Mouse (Mus musculus) left cerebral cortex, adult 2 months (tissue): ENCODE data around the gene Izumo2. TPM values are rescaled to one million over a fixed set of nuclear protein-coding genes. Genes with fewer than 3 reads are reported as not detected.
A peak's percentile ranks its signal among the peaks of the same experiment; 100 is the strongest.
"Not testable (repeated sequence)": the region's sequence is repeated elsewhere in the genome, so short reads cannot be mapped to it uniquely, and the experiment has no call there.

Source experiments
- DNase-seq, 2 experiments: peaks; one replicate each; pipeline ENCODE4 v3.0.0; 2021 to 2022; ENCODE audit warnings: low spot score in 2 of 2, mixed read lengths in 1 of 2; ENCODE audit errors: extremely low spot score in 1 of 2
- H3K27ac ChIP-seq: fragments of 200-600 bp; 2 replicates; pipeline ENCODE4 v1.8.1; 2022
- H3K4me3 ChIP-seq: fragments of 200-600 bp; 2 replicates; pipeline ENCODE4 v1.8.1; 2022
- CTCF ChIP-seq: fragments of 200-600 bp; IDR thresholded peaks from 2 replicates; pipeline ENCODE4 v1.8.1; 2022; ENCODE audit warnings: antibody characterized with exemption, mild to moderate bottlenecking, moderate library complexity
- intact Hi-C: fragments of 180-260 bp; cut with DNase I; formaldehyde crosslinking; loops from one replicate; pipeline ENCODE4 v1.15.1; 2025
- total RNA-seq, 2 experiments: library from RNA; stranded (reverse); gene quantifications; 2 replicates each; pipeline ENCODE4 v1.2.3; 2021

Izumo2 gene
- total RNA-seq, 2 experiments from 2014 or later: not detected

GRCm38 (mm10) chr7:44702985-44703384 is 5.6 kb upstream of the Izumo2 start:
- intact Hi-C loops: loop anchor here (5.0 kb wide), 1 partner anchor 36 kb away; no protein-coding TSS in a partner anchor
- no peak for TF ChIP-seq CTCF
- Histone ChIP-seq H3K27ac (no peak overlapping the region), H3K4me3 (no peak overlapping the region)
- no peak for DNase-seq

DNA sequence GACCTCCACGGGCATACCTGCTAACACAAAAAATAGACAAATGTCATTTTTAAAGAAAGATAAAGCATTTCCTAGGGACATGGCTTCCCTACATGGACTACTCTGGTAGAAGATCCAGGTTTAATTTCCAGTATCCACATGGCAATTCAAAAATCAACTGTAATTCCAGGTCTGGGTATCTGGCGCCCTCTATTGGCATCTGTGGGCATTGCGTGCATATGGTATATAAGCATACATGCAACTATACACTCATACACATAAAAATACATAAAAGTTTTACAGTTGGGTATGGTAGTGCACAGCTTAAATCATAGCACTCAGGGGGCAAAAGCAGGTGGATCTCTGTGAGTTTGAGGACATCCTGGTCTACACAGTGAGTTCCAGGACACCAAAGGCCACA is 4.2 kb upstream of the Izumo2 start:
- peak in 1 of 2 experiments; percentile 18 for DNase-seq
- no peak overlapping the region for H3K4me3 ChIP-seq
- H3K27ac ChIP-seq: no peak overlapping the region
- TF ChIP-seq CTCF: peak; percentile 63
- intact Hi-C loops: loop anchor here (5.0 kb wide), 1 partner anchor 37 kb away; no protein-coding TSS in a partner anchor

- H3K27ac ChIP-seq: no peak overlapping the region
- DNase-seq: no peak
- no peak; the same call in 1 of the 2 replicates for TF ChIP-seq CTCF
- intact Hi-C loops: no loop called here
- H3K4me3 ChIP-seq: no peak overlapping the region
Measured at GRCm38 (mm10) chr7:44705086-44705485, 3.5 kb upstream of the Izumo2 start.

DNA sequence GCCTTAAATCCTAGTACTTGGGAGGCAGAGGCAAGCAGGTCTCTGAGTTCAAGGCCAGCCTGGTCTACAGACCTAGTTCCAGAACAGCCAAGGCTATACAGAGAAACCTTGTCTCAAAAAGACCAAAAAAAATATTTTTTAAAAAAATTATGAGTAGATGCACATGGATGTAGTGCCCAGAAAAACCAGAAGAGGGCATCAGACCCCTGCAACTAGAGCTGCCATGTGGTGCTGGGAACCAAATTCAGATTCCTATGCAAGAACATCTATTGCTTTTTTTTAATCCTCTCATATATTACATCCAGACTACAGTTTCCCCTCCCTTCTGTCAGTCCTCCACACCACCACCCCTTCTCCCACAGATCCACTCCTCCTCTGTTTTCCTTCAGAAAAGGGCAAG is 2.2 kb upstream of the Izumo2 start:
- TF ChIP-seq CTCF: no peak
- DNase-seq: no peak
- intact Hi-C loops: no loop called here

GRCm38 (mm10) chr7:44707169-44707675 is 1.3 kb upstream of the Izumo2 start:
- TF ChIP-seq CTCF: no peak
- DNase-seq: no peak
- intact Hi-C loops: no loop called here

More for the DNA sequence above, 2.2 kb upstream of the Izumo2 start:
- no peak overlapping the region for H3K4me3 ChIP-seq
- no peak overlapping the region for H3K27ac ChIP-seq

DNA sequence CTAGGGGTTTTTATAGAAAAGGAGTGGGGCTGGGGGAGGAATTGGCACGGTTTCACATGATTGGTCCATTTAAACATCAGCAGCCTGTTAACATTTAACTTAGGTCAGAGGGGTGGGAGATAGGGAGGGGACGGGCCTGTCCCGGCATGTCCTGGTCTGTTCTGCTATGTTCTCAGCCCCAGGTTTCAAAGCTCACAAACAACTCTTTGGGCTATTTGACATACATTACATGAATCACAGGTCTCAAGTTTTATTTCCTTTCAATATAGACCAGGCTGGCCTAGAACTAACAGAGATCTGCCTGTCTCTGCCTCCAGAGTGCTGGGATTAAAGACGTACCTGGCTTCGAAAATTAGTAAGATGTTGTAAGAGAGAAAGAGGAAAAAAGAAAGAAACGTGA is 449 bp upstream of the Izumo2 start:
- H3K27ac ChIP-seq, intact Hi-C loops, H3K4me3 ChIP-seq, DNase-seq: not testable (repeated sequence)

More at GRCm38 (mm10) chr7:44707169-44707675, 1.3 kb upstream of the Izumo2 start:
- H3K27ac ChIP-seq: no peak overlapping the region
- no peak overlapping the region for H3K4me3 ChIP-seq

GRCm38 (mm10) chr7:44709881-44710280 is 1.3 kb downstream of the Izumo2 start:
- no peak; the same call in 1 of the 2 replicates for TF ChIP-seq CTCF
- H3K4me3 ChIP-seq: no peak overlapping the region
- DNase-seq: no peak
- intact Hi-C loops: no loop called here
- no peak overlapping the region for H3K27ac ChIP-seq

DNA sequence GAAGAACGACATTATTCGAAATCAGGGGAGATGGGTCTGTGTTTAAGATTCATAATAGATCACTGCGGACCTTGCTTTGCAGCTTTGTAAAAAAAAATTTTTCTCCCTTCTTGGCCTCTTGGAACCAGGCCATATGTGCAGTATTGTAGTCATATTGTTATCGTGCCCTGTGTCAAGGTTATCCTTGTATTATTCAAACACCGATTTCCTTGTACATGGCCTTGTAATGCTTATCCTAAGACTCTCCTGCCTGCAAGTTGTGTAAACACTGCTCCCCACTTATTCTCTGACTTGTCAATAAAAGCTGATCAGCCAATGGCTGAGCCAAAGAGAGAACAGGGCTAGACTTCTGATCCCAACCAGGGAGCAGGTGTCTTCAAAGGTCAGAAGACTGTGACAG is 13.5 kb downstream of the Izumo2 start:
- H3K4me3 ChIP-seq: no peak overlapping the region
- no peak for DNase-seq
- intact Hi-C loops: no loop called here
- TF ChIP-seq CTCF: no peak
- no peak overlapping the region for H3K27ac ChIP-seq

- no peak for DNase-seq
- TF ChIP-seq CTCF: peak; percentile 63
- Histone ChIP-seq H3K27ac (no peak overlapping the region), H3K4me3 (no peak overlapping the region)
- intact Hi-C loops: loop anchor here (1.0 kb wide), 1 partner anchor 101 kb away; no protein-coding TSS in a partner anchor
Measured at GRCm38 (mm10) chr7:44724316-44724715, 15.8 kb downstream of the Izumo2 start.

GRCm38 (mm10) chr7:44726343-44726742 is 17.8 kb downstream of the Izumo2 start:
- no peak overlapping the region for H3K27ac ChIP-seq
- no peak overlapping the region for H3K4me3 ChIP-seq
- intact Hi-C loops: no loop called here
- DNase-seq: no peak
- no peak for TF ChIP-seq CTCF

- no peak overlapping the region for H3K27ac ChIP-seq
- intact Hi-C loops: no loop called here
- no peak for TF ChIP-seq CTCF
- H3K4me3 ChIP-seq: no peak overlapping the region
- DNase-seq: no peak
Measured at GRCm38 (mm10) chr7:44727151-44727550, 18.6 kb downstream of the Izumo2 start.

- intact Hi-C loops: no loop called here
- H3K4me3 ChIP-seq: no peak overlapping the region
- no peak overlapping the region for H3K27ac ChIP-seq
- no peak for DNase-seq
- TF ChIP-seq CTCF: no peak
Measured at GRCm38 (mm10) chr7:44728082-44728975, 19.8 kb downstream of the Izumo2 start.
